Mouse (Mus musculus): Measurements from ENCODE around the gene Omt2a.
A peak's percentile ranks its signal among the peaks of the same experiment; 100 is the strongest.
"Not testable (repeated sequence)": the region's sequence is repeated elsewhere in the genome, so short reads cannot be mapped to it uniquely, and the experiment has no call there.

The Omt2a gene

DNA sequence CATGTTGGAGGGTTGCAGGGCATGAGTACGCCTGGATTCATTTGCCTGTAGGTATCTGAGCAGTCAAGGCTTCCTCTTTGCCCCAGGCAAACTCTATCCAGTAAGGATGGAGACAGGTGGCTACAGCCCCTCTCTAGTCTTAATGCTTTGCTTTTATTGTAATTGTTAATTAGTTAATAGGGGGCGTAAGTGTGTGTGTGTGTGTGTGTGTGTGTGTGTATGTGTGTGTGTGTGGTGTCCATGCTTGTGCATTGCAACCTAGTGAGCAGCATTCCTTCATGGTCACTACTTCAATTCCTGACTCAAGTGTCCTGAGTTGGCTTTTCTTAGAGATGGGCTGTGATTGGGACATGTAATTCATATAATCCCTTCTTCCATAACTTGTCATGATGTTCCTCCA lies at the start of gene Omt2a:
Gene Omt2a (minus strand): TSS at position 101 of the 400 bp plus-strand sequence.
- DNase-seq = no peak

DNA sequence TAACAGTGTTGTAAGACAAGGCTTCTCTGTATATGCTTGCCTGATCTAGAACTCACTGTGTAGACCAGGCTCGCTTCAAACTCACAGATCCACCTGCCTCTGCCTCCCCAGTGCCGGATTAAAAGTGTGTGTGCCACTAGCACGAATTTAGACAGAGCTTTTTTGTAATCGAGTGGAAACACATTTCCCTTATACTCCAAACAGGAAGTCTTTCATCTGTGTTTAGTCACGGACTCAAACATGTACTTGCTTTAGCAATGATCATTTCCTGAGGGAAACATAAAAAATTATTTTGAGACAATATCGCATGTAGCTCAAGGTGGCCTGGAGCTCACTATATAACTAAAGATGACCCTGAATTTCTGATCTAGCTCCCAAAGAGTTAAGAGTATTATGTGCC lies 48.8 kb upstream of the Omt2a start:
- no peak for DNase-seq

DNA sequence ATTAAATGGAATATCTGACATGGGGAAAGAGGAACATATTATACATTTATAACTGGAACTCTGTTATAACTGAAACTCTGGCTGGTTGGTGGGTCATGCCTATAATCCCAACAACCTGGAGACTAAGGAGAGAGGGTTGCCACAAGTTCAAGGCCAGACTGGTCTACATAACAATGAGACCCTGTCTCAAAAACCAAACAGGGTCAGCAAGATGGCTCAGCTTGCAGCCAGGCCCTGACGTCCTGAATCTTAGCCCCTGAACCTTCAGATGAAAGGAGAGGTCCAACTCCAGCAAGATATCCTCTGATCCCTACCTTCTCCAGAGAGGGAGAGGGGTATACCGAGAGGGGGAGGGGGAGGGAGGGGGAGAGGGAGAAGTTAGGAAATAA lies 45.9 kb upstream of the Omt2a start:
- no peak for DNase-seq

DNA sequence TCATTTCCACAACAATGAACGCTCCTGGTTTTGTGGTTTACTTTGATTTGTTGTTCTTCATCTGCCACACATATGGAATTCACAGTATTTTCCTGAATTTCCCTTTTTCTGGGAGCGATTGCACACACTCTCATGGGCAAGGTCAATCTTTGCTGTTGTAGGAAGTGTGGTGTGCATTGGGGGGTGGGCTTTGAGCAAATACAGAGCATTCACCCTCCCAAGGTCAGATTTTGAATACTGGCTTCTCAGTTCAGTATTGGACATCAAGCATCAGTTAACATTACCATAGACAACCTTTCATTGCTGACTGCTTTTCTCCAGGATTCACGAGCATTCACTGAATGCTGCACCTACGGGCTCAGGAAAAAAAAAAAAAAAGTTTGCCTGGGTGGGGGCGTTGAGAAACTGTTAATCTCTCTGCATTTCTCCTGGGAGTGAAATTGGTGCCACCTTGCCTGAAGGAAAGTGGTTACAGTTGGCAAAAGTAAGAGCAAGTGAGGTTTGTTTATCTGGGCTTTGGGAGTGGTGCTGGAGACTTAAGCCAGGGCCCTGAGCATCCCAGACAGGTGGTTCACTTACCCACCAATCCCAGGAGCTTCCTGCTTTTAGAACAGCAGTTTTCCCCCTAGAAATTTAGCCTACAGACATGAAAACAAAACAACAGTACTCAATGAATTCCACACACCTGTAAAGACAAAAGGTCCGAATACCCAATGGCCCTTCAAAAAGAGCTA lies 45.3 kb upstream of the Omt2a start:
- no peak for DNase-seq

GRCm38 (mm10) chr9:78358053-78358452 lies 43.5 kb upstream of the Omt2a start:
- DNase-seq = peak; percentile 18

DNA sequence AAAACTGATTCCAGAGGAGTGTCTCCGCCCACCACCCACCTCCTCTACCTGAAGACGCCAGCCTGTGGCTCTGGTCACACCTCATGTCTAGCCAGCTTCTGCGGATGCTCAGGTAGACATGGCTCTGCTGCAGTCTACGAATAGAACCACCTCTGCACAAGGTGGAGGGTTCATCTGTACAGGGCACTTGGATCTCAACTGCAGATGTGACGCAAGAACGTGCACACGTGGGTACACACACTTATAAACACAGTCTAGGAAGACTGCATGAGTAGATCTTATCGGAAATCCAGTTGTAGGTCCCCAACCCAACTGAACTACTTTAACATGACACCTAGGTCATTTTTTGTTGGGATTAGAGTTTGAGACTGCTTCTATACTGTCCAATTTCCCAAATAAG lies 41.0 kb upstream of the Omt2a start, which contains the start of gene Gsta2:
Gene Gsta2 (minus strand): TSS at position 178 of the 400 bp plus-strand sequence.
- no peak for DNase-seq

GRCm38 (mm10) chr9:78354665-78355578 lies 40.3 kb upstream of the Omt2a start:
- DNase-seq = no peak

- no peak for DNase-seq
Observed at GRCm38 (mm10) chr9:78351504-78352220, 37.1 kb upstream of the Omt2a start.

DNA sequence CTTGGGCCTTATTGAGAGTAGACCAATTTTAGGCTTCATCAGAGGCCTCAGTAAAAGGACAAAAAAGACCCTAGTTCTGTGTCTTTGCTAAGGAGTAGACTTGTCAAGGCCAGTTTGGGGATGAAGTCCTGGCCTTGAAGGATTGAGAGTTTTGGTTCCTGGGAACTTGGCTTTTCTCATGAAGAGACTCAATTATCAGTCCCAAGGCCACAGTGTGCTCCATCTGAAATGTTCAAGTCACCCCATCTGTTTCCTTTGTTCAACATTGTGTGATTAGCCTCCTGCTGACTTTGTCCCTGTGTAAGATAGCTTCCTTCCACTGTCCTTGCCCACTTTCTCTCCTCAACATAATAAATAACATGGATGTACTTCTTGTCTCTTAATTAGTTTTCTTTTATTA lies 35.4 kb upstream of the Omt2a start:
- not testable (repeated sequence) for DNase-seq

DNA sequence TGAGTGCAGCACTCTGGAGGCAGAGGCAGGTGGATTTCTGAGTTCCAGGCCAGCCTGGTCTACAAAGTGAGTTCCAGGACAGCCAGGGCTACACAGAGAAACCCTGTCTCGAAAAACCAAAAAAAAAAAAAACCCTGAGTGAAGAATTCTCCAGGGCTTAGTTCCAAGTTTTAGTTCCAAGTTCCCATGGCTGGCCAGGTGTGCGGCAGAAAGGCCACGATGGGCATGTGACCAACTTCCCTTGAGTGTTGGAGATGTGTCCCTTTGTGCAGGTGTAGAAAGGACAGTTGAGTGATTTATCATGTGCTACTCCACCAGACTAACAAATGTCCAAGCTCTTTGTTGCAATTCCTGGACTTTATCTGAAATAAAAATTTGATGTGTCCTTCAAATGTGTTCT lies 34.5 kb upstream of the Omt2a start:
- DNase-seq = not testable (repeated sequence)

DNA sequence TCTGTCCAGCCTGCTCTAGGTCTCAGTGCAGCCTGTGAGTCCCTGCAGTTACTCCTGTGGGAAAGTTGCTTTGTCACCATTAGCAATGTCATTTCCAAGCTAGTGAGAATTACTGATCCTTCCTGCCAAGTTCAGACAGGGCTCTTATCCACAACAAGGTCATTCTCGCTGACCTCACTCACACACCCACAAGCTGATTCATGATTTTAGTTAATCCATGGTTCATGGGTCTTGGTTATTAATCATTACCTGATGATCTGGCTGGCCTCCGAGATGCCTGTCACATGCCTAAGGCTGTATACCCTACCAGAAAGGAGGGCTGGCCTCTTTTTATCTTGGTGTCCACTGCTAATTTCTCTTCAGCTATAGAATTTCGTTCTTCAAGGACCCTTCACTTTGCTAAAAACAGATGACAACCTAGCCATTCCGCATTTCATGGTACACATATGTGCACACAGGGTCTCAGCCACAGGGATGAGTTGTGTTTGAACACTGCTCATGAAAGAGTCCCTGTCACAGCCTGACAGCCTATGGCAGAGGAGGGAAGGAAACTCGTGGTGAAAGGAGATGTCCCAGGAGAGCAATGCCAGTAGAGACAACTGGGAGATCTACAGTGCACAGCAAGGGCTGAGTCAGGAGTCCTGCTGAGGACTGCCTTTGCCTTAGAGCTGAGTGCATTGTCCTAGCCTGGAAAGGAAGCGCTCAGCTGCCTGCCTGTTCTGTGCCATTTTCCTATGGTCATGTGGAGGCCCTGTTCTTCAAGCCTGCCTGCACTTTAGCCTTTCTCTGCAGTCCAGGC lies 33.8 kb upstream of the Omt2a start:
- not testable (repeated sequence) for DNase-seq

GRCm38 (mm10) chr9:78347004-78347403 lies 32.4 kb upstream of the Omt2a start:
- no peak for DNase-seq

DNA sequence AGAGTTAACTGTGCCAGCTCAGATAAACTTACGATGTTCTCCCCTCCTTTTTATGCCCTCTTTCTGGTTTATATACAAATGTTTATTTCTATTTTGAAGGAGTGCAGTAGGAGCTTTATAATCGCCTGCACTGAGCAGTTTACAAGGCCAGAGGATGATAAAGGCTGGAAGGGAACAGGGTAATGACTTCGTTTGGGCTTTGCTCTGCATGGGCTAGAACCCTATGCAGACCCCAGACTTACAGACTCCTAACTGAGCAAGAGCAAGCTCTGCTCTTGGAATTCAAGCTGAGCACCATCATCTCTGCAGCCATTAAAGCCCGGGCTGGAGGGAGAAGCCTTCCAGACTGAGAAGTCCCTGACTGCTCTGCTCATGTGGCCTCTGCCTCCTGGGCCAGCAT lies 30.6 kb upstream of the Omt2a start:
- not testable (repeated sequence) for DNase-seq

- DNase-seq = not testable (repeated sequence)
Observed at GRCm38 (mm10) chr9:78343055-78343454, 28.5 kb upstream of the Omt2a start.

- DNase-seq = not testable (repeated sequence)
Observed at GRCm38 (mm10) chr9:78342494-78342893, 27.9 kb upstream of the Omt2a start.

DNA sequence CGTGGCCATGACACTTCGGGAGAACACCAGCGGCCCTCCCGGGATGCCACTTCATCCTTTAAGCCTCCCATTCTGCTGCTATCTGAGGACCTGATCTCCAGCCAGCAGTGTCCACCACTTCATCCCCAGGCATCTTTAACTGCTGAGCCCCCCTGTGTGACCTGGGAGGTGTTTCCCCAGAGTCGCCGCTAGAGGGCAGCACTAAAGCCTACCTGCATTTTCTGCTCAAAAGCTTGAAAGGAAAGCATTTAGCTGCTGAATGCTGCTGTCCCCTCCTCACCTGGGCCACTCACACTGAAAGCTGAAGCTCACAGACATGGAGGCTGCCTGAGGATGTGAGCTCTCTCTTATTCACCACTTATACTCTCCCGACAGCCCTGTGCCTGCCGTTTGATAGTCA lies 25.7 kb upstream of the Omt2a start:
- not testable (repeated sequence) for DNase-seq

DNA sequence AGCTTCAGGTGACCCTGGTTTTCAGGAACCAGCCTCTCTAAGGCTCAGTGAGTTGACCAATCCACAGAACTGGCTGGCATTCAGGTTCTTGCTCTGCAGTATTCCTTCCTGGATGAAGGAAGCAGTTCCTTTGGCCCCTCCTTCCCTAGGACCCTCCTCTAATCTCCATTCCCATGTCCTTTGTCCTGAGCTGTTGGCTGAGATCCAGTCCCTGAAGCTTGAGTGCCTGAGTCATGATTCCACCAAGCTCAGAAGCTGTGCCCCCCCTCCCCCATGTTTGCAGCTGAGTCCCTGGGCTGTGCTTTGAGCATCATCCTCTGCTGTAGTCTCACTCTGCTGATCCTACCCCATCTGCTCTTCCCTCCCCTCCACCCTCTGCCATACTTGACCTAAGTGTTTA lies 22.5 kb upstream of the Omt2a start:
- not testable (repeated sequence) for DNase-seq

- DNase-seq = not testable (repeated sequence)
Observed at GRCm38 (mm10) chr9:78327289-78327688, 12.7 kb upstream of the Omt2a start, which contains the start of gene Omt2b. Gene Omt2b (plus strand): TSS chr9:78327589.

DNA sequence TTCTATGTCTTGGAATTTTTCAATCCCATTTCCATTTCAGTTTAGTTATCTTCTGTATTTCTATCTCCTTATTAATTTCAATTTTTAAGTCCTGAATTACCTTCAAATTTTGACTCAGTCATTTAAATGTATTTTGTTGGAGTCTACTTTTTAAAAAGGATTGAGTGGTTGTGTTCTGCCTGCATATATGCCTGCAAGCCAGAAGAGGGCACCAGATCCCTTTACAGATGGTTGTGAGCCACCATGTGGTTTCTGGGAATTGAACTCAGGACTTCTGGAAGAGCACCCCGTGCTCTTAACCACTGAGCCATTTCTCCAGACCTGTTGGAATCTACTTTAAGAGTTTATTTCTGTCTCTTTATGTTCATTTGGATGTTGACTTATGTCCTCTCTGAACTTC lies 4.9 kb upstream of the Omt2a start:
- DNase-seq = no peak

GRCm38 (mm10) chr9:78308122-78308521 lies 6.5 kb downstream of the Omt2a start:
- not testable (repeated sequence) for DNase-seq

DNA sequence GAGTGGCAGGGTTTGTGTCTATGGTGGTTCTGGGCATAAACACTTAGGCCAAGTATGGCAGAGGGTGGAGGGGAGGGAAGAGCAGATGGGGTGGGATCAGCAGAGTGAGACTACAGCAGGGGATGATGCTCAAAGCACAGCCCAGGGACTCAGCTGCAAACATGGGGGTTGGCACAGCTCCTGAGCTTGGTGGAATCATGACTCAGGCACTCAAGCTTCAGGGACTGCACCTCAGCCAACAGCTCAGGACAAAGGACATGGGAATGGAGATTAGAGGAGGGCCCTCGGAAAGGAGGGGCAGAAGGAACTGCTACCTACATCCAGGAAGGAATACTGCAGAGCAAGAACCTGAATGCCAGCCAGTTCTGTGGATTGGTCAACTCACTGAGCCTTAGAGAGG lies 15.5 kb downstream of the Omt2a start:
- not testable (repeated sequence) for DNase-seq

DNA sequence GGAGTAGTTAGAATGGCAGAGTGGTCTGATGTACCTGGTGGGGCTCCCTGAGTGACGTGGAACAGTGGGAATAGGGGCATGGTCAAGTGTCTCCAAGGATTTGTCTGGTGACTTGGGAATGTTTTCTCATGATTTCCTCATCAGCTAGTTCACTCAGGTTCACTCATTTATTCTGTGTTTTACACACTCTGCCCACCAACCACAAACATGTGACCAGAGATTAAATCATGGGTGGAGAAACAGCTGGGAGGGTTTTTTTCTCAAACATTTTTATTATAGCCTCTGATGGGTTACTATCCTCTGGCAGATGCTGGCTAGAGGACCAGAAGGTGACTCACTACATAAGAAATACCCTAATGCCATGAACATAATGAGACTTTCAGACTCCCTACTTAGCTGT lies 16.4 kb downstream of the Omt2a start:
- no peak for DNase-seq
